Mouse (Mus musculus) lung, embryonic 16.5 days (tissue): ENCODE results near the gene Irgq. TPM values are rescaled to one million over a fixed set of nuclear protein-coding genes. Genes with fewer than 3 reads are reported as not detected.

Experiments
- ATAC-seq: fragments of 200-750 bp; cut with Nextera tagmentation; 2 replicates; pipeline ENCODE4 v1.8.0; 2017; ENCODE audit warnings: low read depth, mild to moderate bottlenecking, moderate library complexity
- H3K27ac ChIP-seq: fragments of 300-500 bp; sonication (generic); 2 replicates; pipeline ENCODE4 v1.5.1; 2014; ENCODE audit warnings: mild to moderate bottlenecking, control low read depth, low read length
- H3K27me3 ChIP-seq: fragments of 300-500 bp; sonication (generic); 2 replicates; pipeline ENCODE4 v1.6.1; 2014; ENCODE audit warnings: low read depth, low read length, mixed read lengths; ENCODE audit not compliant: control insufficient read depth, insufficient read depth
- H3K36me3 ChIP-seq: fragments of 300-500 bp; sonication (generic); 2 replicates; pipeline ENCODE4 v1.6.1; 2014; ENCODE audit warnings: low read length; ENCODE audit not compliant: control insufficient read depth, insufficient read depth
- H3K4me1 ChIP-seq: fragments of 300-500 bp; sonication (generic); replicated peaks from 2 replicates; pipeline ENCODE4 v1.6.1; 2014; ENCODE audit warnings: low read length, mixed read lengths; ENCODE audit not compliant: control insufficient read depth, insufficient read depth
- H3K4me2 ChIP-seq: fragments of 300-500 bp; sonication (generic); 2 replicates; pipeline ENCODE4 v1.6.1; 2014; ENCODE audit warnings: low read depth, low read length, control low read depth
- H3K4me3 ChIP-seq: fragments of 300-500 bp; sonication (generic); 2 replicates; pipeline ENCODE4 v1.5.1; 2014; ENCODE audit warnings: mild to moderate bottlenecking, low read length, control low read depth
- H3K9ac ChIP-seq: fragments of 300-500 bp; sonication (generic); 2 replicates; pipeline ENCODE4 v1.6.1; 2014; ENCODE audit warnings: low read length, control low read depth
- H3K9me3 ChIP-seq: fragments of 300-500 bp; sonication (generic); 2 replicates; pipeline ENCODE4 v1.6.1; 2016; ENCODE audit warnings: low read length; ENCODE audit not compliant: control insufficient read depth
- WGBS: fragments of 180-500 bp; shearing (Covaris S2); extraction: QIAGEN DNeasy Blood & Tissue Kit; methylation state at CpG from one replicate; pipeline ENCODE4 v1.1.7; 2014; 5-methylcytosine and 5-hydroxymethylcytosine counted together
- polyA plus RNA-seq: library from polyadenylated mRNA; unstranded; fragments of >200 nt; fragmentation: Nextera tagmentation; extraction: Ambion mirVana; gene quantifications from 2 replicates; pipeline ENCODE4 v1.2.1, GENCODE M21; 2015

The Irgq gene
- polyA plus RNA-seq, 1 experiment from 2014 or later, result 5.6 TPM

DNA sequence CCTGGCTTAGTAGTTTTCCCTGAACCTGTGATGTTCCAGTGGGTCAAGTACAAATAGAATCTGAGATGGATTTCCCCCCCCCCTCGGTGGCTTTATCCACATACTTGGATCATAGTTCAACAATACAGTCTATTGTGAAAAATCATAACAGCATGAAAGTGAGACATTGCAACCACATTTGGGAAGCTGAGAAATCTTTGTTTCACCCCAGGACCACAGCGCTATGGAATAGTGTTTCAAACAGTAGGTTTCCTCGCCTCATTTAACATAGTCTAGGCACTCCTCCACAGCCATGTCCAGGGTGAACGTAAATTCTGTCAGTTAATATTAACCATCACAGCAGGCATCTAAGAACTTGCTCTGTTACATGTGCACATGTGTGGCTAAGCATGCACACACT lies 6.6 kb downstream of the Irgq start:
- Histone ChIP-seq H3K4me1 (peaks cover 3% of the 10 kb centered on the region), H3K9ac (no peak overlapping the region), H3K27me3 (no peaks in the 10 kb centered on the region), H3K4me2 (no peak overlapping the region), H3K36me3 (peaks cover 21% of the 10 kb centered on the region), H3K27ac (no peak overlapping the region), H3K9me3 (no peaks in the 10 kb centered on the region), H3K4me3 (no peak overlapping the region)
- ATAC-seq, result no peak
- WGBS, result 81% methylated on average over 4 of the region's 4 CpGs

DNA sequence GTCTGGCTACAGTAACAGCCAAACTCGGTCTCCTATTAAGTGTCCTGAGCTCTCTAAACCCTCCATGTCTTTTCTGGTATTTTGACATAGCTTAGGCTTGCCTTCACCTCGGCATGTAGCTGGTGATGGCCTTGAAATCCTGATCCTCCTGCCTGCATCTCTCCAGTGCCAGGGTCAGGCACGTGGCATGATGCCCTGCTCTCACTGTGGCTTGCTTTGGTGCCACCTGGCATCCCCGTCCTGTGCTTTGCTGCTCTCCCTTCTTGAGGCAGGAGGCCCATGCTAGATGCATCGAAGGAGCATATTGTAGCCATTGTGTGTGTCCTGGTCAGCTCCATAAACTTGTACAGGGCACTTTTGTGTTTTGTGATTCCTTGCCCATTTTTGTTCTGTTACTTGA lies 7.1 kb downstream of the Irgq start:
- Histone ChIP-seq H3K4me1 (no peaks in the 10 kb centered on the region), H3K9ac (no peak overlapping the region), H3K9me3 (no peaks in the 10 kb centered on the region), H3K4me2 (no peak overlapping the region), H3K4me3 (no peak overlapping the region), H3K36me3 (peaks cover 21% of the 10 kb centered on the region), H3K27me3 (no peaks in the 10 kb centered on the region), H3K27ac (no peak overlapping the region)
- 71% methylated on average over 5 of the region's 5 CpGs for WGBS
- ATAC-seq, result no peak

- Histone ChIP-seq H3K36me3 (peaks cover 19% of the 10 kb centered on the region), H3K9me3 (no peaks in the 10 kb centered on the region), H3K4me1 (no peaks in the 10 kb centered on the region), H3K4me3 (no peak overlapping the region), H3K27me3 (no peaks in the 10 kb centered on the region), H3K9ac (no peak overlapping the region), H3K4me2 (no peak overlapping the region), H3K27ac (no peak overlapping the region)
- no peak for ATAC-seq
- 32% methylated on average over 5 of the region's 5 CpGs for WGBS
Observed at GRCm38 (mm10) chr7:24538154-24538553, 7.7 kb downstream of the Irgq start.

DNA sequence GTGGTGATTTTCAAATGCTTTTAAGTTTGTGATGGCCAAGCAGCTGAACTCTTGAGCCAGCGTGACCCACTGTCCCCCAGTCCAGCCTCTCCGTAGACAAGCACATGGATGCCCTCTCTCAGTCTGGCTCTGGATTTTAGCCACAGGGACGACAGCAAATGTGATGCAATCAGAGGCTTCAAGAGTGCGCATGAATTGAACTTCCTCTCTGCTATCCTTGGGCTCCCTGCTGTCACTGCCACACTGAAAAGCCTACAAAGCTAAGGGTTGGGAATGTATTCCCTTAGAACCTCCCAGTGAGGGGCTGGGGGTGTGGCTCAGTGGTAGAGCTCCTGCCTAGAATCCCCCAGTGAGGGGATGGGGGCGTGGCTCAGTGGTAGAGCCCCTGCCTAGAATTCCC lies 8.2 kb downstream of the Irgq start:
- Histone ChIP-seq H3K9me3 (no peaks in the 10 kb centered on the region), H3K27me3 (no peaks in the 10 kb centered on the region), H3K4me3 (no peak overlapping the region), H3K36me3 (peaks cover 13% of the 10 kb centered on the region), H3K4me2 (no peak overlapping the region), H3K27ac (no peak overlapping the region), H3K9ac (no peak overlapping the region), H3K4me1 (no peaks in the 10 kb centered on the region)
- ATAC-seq, result no peak
- WGBS, result 78% methylated on average over 5 of the region's 5 CpGs

DNA sequence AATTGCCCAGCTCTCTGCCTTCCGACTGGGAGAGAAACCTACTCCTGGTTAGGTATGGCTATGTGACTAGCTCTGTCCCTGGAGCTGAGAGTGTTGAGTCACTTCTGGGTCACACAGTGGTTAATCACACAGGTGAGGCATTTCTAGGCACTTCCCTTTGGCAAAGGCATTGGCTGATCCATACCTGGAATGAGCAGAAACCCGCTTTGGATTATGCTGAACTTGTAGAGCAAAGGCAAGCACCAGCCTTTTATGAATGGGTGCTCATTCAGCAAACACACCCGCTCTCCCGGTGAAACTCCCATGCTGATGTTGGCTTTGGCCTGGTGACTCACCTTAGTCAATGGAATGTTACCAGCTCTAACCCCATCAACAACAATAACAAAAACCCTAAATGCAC lies 9.2 kb downstream of the Irgq start:
- no peaks in the 10 kb centered on the region for H3K27me3 ChIP-seq
- 84% methylated on average over 4 of the region's 4 CpGs for WGBS

GRCm38 (mm10) chr7:24544506-24544905 lies 14.0 kb downstream of the Irgq start:
- Histone ChIP-seq H3K4me2 (no peak overlapping the region), H3K4me3 (no peak overlapping the region), H3K36me3 (peaks cover 2% of the 10 kb centered on the region), H3K4me1 (peaks cover 7% of the 10 kb centered on the region), H3K9me3 (no peaks in the 10 kb centered on the region), H3K27me3 (no peaks in the 10 kb centered on the region), H3K27ac (no peak overlapping the region), H3K9ac (no peak overlapping the region)
- WGBS, result 78% methylated on average over 2 of the region's 2 CpGs
- ATAC-seq, result no peak

More for the DNA sequence above, 9.2 kb downstream of the Irgq start:
- H3K4me3 ChIP-seq, result no peak overlapping the region
- H3K9ac ChIP-seq, result no peak overlapping the region
- H3K4me1 ChIP-seq, result no peaks in the 10 kb centered on the region
- ATAC-seq, result no peak
- peaks cover 5% of the 10 kb centered on the region; the same call in 1 of the 2 replicates for H3K36me3 ChIP-seq
- no peaks in the 10 kb centered on the region for H3K9me3 ChIP-seq
- H3K4me2 ChIP-seq, result no peak overlapping the region
- H3K27ac ChIP-seq, result no peak overlapping the region

- H3K4me1 ChIP-seq, result peaks cover 7% of the 10 kb centered on the region
- H3K4me2 ChIP-seq, result peak within 1 kb of the TSS; percentile 74
- H3K27ac ChIP-seq, result peak within 1 kb of the TSS; percentile 82
- no peaks in the 10 kb centered on the region for H3K9me3 ChIP-seq
- 32% methylated on average over 13 of the region's 13 CpGs for WGBS
- H3K36me3 ChIP-seq, result peaks cover 9% of the 10 kb centered on the region
- H3K4me3 ChIP-seq, result peak within 1 kb of the TSS; percentile 84
- no peaks in the 10 kb centered on the region for H3K27me3 ChIP-seq
- ATAC-seq, result no peak; the same call in 1 of the 2 replicates
- H3K9ac ChIP-seq, result peak within 1 kb of the TSS; percentile 87
Observed at GRCm38 (mm10) chr7:24546068-24546614, 15.7 kb downstream of the Irgq start, which contains the start of the genes Pinlyp and Xrcc1. Gene Pinlyp, minus strand, starts transcription at chr7:24546118. Gene Xrcc1, plus strand, starts transcription at chr7:24546289.

- peak; percentile 100 for ATAC-seq
- no peaks in the 10 kb centered on the region for H3K9me3 ChIP-seq
- peak overlapping the region; percentile 87 for H3K9ac ChIP-seq
- peaks cover 9% of the 10 kb centered on the region for H3K36me3 ChIP-seq
- WGBS, result under 1% methylated on average over 53 of the region's 57 CpGs
- peak overlapping the region; percentile 74 for H3K4me2 ChIP-seq
- peak overlapping the region; percentile 82 for H3K27ac ChIP-seq
- no peaks in the 10 kb centered on the region for H3K27me3 ChIP-seq
- peak overlapping the region; percentile 84 for H3K4me3 ChIP-seq
- H3K4me1 ChIP-seq, result peaks cover 7% of the 10 kb centered on the region
Observed at GRCm38 (mm10) chr7:24546634-24547389, 16.3 kb downstream of the Irgq start.

DNA sequence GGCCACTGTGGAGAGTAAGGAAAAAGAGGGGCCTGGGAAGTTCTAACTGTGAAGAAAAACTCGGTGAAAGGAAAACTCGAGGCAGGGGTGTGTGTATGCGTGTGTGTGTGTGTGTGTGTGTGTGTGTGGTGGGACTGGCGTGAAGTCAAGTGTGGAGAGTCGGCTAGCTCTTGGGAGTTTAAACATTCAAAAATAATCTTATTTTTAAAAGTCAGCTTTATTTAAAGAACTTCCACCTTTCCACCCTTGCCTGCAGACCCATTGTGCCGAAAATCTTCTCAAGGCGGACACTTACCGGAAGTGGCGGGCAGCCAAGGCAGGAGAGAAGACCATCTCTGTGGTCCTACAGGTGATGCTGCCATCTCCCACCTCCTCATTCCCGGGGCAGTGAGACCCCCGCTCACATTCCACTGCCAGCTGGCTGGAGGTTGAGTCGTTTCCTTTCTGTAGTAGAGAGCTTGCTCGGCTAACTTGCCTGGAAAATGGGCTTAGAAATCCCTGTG lies 17.1 kb downstream of the Irgq start:
- peaks cover 12% of the 10 kb centered on the region for H3K36me3 ChIP-seq
- 12% methylated on average over 13 of the region's 13 CpGs for WGBS
- ATAC-seq, result no peak
- peak overlapping the region; percentile 74 for H3K4me2 ChIP-seq
- peak overlapping the region; percentile 84 for H3K4me3 ChIP-seq
- no peaks in the 10 kb centered on the region for H3K27me3 ChIP-seq
- peaks cover 7% of the 10 kb centered on the region for H3K4me1 ChIP-seq
- peak overlapping the region; percentile 87 for H3K9ac ChIP-seq
- H3K9me3 ChIP-seq, result no peaks in the 10 kb centered on the region
- no peak overlapping the region for H3K27ac ChIP-seq
